Mouse (Mus musculus): Measurements from ENCODE around the gene Morn1. TPM values are rescaled to one million over a fixed set of nuclear protein-coding genes. Genes with fewer than 3 reads are reported as not detected.

Morn1 gene
- polyA plus RNA-seq, 1 experiment from 2014 or later, result 5.4 TPM

DNA sequence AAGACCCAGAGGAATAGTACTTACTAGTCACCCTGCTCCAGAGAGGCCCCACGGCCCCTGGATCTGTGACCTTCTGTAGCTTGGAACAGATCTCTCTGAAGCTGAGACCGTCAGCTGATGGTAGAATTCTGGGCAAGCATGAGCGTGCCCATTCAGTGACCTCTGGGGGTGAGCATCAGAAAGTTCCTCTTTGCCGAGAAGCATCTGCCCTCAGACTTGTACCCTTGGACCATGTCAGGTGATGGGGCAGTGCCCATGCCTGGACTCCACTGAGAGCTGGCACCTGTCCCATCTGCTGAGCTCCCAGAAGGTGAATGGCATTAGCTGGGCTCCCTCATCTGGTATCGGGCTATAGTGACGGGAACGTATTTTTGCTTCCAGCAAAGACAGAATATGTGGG lies 51.5 kb downstream of the Morn1 start:
- peaks cover 78% of the 10 kb centered on the region for H3K4me1 ChIP-seq
- H3K36me3 ChIP-seq (replicated peaks), result no peaks in the 10 kb centered on the region
- 87% methylated on average over 7 of the region's 7 CpGs for WGBS
- no peak for DNase-seq (ENCODE audit: low spot score)
- H3K9me3 ChIP-seq, result no peaks in the 10 kb centered on the region
- peak overlapping the region; percentile 40 for H3K27ac ChIP-seq (replicated peaks)
- no peak overlapping the region for H3K4me3 ChIP-seq
- no peaks in the 10 kb centered on the region; the same call in 1 of the 2 replicates for H3K27me3 ChIP-seq (replicated peaks; ENCODE audit: low read depth, poor library complexity, severe bottlenecking)

DNA sequence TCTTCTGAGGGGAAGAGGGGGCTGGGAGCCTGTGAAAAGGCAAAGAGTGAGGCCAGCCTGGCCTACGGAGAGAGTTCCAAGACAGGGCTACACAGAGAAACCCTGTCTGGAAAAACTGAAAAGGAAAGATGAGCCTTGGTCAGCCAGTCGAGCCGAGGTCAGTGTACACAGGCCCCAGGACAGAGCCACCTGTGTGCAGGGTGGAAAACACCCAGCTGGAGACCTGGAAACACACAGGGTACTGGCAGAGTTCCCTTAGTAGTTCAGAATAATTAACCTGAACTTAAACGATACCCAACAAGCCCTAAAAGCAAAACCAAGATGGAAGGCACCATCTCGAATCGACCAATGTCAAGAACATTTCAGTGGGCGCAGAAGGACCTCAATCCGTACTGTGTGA lies 52.1 kb downstream of the Morn1 start:
- DNase-seq (ENCODE audit: low spot score), result no peak
- Histone ChIP-seq H3K27ac (replicated peaks) (peak overlapping the region; percentile 54; the same call in 1 of the 2 replicates), H3K36me3 (replicated peaks) (no peaks in the 10 kb centered on the region), H3K27me3 (replicated peaks; ENCODE audit: low read depth, poor library complexity, severe bottlenecking) (no peaks in the 10 kb centered on the region; the same call in 1 of the 2 replicates), H3K9me3 (no peaks in the 10 kb centered on the region), H3K4me1 (peaks cover 76% of the 10 kb centered on the region), H3K4me3 (no peak overlapping the region)
- WGBS, result 80% methylated on average over 8 of the region's 8 CpGs

DNA sequence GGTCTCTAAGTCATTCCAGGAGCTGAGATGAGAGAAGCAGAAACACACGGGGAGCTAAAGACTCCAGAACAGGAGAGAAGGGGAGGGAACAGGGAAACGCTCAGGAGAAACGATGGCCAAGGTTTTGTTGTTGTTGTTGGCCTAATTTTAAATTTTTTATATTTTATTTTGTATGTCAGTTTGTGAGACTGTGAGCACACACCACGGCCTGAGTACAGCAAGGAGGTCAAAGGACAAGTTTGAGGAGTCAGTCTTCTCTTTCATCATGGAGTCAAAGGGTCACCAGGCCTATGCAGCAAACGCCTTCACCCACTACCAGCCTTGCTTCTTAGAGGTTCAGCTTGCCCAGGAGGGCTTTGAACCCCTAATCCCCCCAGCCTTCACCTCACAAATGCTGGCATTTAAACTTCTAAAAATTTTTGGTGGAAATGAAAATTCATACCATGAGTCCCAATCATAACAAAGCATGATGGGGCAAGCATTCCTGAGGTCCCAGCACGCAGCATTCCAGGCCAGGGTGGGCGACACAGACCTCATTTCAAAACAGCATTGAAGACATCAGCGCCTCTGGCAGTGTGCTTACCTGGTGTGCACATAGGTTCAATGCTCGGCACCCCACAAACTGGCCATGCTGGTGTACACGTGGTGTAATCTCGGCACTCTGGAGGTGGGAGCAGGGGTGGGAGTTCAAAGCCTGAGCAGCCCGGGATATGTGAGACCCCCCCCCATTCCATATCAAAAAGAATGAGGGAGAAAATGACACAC lies 53.1 kb downstream of the Morn1 start:
- peaks cover 76% of the 10 kb centered on the region for H3K4me1 ChIP-seq
- H3K9me3 ChIP-seq, result no peaks in the 10 kb centered on the region
- H3K4me3 ChIP-seq, result no peak overlapping the region
- 79% methylated on average over 12 of the region's 12 CpGs for WGBS
- no peak for DNase-seq (ENCODE audit: low spot score)
- H3K36me3 ChIP-seq (replicated peaks), result no peaks in the 10 kb centered on the region
- H3K27me3 ChIP-seq (replicated peaks; ENCODE audit: low read depth, poor library complexity, severe bottlenecking), result no peaks in the 10 kb centered on the region; the same call in 1 of the 2 replicates
- H3K27ac ChIP-seq (replicated peaks), result peak overlapping the region; percentile 12; the same call in 1 of the 2 replicates

DNA sequence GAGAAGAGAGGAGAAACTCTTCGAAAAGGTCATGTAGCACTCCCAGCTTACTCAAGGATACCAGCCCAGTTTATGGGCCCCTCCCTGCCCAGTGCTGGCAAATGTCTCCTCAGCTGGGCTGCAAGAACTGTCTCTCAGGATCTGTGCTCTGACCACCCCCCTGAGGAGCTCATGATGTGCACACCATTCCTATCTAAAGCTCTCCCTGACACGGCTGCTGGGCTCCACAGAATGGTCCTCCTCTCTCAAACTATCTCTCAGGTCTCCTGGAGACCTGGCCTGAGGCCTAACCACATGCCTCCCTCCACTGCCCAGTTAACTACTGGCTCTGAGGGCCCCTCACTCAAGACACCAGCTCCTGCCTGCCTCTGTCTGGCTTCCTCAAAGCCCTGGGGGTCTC lies 53.8 kb downstream of the Morn1 start:
- Histone ChIP-seq H3K27me3 (replicated peaks; ENCODE audit: low read depth, poor library complexity, severe bottlenecking) (no peaks in the 10 kb centered on the region; the same call in 1 of the 2 replicates), H3K4me1 (peaks cover 76% of the 10 kb centered on the region), H3K4me3 (no peak overlapping the region), H3K9me3 (no peaks in the 10 kb centered on the region), H3K36me3 (replicated peaks) (no peaks in the 10 kb centered on the region), H3K27ac (replicated peaks) (peak overlapping the region; percentile 57)
- DNase-seq (ENCODE audit: low spot score), result no peak
- WGBS, result 76% methylated on average over 2 of the region's 2 CpGs

DNA sequence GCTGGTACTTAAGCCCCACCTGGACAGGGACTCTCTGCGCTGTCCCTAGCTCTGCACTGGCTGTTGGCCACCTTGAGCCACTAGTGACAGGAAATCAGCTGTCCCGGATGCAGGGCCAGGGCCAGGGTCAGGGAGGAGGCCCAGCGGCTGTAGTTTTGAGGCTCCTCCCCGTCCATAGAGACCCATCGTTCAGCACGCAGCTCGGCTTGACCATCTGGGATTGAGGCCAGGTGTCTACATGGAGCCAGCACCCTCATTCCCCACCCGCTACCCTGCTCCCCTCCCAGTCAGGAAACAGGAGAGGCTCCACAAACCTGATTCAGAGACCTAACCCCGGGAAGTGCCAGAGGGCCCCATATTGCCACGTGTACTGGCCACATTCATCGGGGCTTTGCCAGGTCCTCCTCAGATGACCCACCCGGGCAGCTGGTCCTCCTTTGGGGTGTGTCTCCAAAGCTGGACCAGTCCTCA lies 54.5 kb downstream of the Morn1 start:
- DNase-seq (ENCODE audit: low spot score), result no peak
- Histone ChIP-seq H3K4me3 (no peak overlapping the region), H3K36me3 (replicated peaks) (no peaks in the 10 kb centered on the region), H3K27ac (replicated peaks) (peak overlapping the region; percentile 54), H3K27me3 (replicated peaks; ENCODE audit: low read depth, poor library complexity, severe bottlenecking) (no peaks in the 10 kb centered on the region), H3K4me1 (peaks cover 76% of the 10 kb centered on the region), H3K9me3 (no peaks in the 10 kb centered on the region)
- WGBS, result 52% methylated on average over 12 of the region's 12 CpGs

DNA sequence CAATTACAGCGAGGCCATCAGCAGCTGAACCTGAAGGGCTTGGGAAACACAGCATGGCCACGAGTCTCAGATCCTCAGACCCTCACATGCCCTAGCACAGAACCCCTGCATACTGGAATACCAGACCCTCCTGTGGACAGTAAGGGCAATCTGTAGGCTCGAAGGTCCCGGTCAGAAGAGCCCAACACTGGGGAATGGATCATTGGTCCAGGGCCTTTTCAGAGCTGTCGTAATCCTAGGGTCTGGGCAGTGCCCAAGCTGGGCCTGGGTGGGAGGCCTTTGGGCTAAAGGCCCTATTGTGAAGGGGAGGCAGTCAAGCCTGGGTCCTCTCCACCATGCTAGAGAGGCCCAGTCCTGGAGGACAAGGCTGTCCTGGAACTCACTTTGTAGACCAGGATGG lies 56.5 kb downstream of the Morn1 start:
- Histone ChIP-seq H3K4me3 (no peak overlapping the region), H3K36me3 (replicated peaks) (no peaks in the 10 kb centered on the region), H3K27me3 (replicated peaks; ENCODE audit: low read depth, poor library complexity, severe bottlenecking) (no peaks in the 10 kb centered on the region), H3K4me1 (peaks cover 72% of the 10 kb centered on the region), H3K27ac (replicated peaks) (peak overlapping the region; percentile 87; the same call in 1 of the 2 replicates), H3K9me3 (no peaks in the 10 kb centered on the region)
- no peak for DNase-seq (ENCODE audit: low spot score)
- WGBS, result 91% methylated on average over 5 of the region's 5 CpGs

DNA sequence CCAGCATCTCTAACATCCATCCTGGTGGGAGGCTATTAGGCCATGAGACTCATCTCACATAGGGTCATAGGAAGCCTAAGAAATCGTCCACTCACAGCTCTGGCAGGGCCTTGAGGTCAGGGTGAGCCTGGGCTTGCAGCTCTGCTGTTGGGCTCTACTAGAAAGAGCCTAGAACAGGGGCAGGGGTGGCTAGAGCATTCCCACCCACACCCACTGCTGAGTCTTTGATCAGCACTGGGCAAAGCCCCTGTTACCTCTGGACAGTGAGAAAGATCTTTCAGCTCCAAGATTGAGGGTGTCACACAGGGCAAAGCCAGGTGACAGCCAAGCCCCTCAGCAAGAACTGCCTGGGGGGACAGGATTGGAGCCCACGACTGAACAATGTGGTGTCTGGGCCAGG lies 57.0 kb downstream of the Morn1 start:
- WGBS, result 56% methylated on average over 2 of the region's 2 CpGs
- no peak for DNase-seq (ENCODE audit: low spot score)
- Histone ChIP-seq H3K27me3 (replicated peaks; ENCODE audit: low read depth, poor library complexity, severe bottlenecking) (no peaks in the 10 kb centered on the region), H3K4me3 (no peak overlapping the region), H3K27ac (replicated peaks) (peak overlapping the region; percentile 87), H3K36me3 (replicated peaks) (no peaks in the 10 kb centered on the region), H3K9me3 (no peaks in the 10 kb centered on the region), H3K4me1 (peaks cover 68% of the 10 kb centered on the region)

DNA sequence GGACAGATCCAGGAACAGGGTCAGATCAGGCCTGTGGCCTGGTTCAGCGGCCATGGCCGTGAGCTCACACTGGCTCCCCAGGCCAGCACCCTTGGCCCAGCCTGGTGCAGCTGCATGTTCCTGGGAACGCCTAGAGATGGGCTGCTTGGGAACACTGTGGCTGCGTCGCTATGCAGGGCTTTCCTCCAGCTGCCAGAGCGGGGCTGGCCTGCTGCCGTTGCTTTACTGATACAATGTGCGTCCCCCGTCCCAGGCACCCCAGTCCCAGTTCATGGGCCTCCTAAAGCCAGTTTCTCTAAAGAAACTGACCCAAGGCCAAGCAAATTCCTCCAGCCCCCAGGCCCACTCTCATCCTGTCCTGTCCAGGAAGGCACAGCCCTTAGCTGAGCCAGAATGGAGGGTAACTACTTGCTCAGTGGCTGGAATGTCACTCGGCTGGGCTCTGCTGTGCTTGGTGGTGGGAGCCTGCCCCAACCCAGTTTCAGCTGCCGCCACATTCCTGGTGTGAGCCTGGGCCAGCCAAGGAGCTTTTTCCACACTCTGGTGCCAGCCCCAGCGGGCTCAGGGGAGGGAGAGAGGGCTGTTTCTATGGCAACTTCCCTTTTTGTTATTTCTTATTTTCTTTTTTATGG lies 57.6 kb downstream of the Morn1 start:
- H3K4me3 ChIP-seq, result peak overlapping the region; percentile 8; the same call in 1 of the 2 replicates
- H3K27me3 ChIP-seq (replicated peaks; ENCODE audit: low read depth, poor library complexity, severe bottlenecking), result peaks cover 3% of the 10 kb centered on the region; the same call in 1 of the 2 replicates
- peak overlapping the region; percentile 87 for H3K27ac ChIP-seq (replicated peaks)
- DNase-seq (ENCODE audit: low spot score), result peak; percentile 78
- H3K36me3 ChIP-seq (replicated peaks), result no peaks in the 10 kb centered on the region
- 47% methylated on average over 12 of the region's 12 CpGs for WGBS
- no peaks in the 10 kb centered on the region for H3K9me3 ChIP-seq
- peaks cover 68% of the 10 kb centered on the region for H3K4me1 ChIP-seq

DNA sequence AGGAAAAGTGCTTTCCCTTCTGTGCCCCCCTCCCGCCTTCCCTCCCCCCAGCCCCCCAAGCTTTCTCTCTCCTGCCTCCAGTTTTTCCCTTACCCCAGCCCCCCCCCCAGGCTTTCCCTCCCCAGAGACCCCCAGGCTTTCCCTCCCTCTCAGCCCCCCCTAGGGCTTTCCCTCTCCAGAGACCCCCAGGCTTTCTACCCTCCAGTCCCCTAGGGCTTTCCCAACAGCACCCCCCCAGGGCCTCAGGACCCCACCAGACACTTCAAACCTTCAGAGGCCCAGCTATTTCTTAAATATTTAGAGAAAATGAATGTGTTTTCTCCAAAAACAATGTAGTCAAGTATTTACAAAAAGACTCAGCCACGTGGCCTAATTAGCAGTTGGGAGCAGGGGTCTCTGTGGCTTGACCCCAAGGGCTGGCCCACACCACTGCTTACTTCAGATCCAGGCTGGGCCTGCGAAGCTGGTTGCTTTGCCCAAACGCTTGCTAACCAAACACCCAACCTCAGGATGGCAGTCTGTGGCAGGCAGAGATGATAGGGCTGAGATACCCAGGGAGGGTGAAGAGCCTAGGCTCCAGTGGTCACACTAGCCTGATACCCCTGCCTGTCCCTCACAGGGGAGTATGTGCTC lies 58.3 kb downstream of the Morn1 start:
- Histone ChIP-seq H3K9me3 (no peaks in the 10 kb centered on the region), H3K36me3 (replicated peaks) (no peaks in the 10 kb centered on the region), H3K4me3 (0 out of 2 replicates have a peak overlapping the region, but pooled peaks have one; percentile 8), H3K4me1 (peaks cover 68% of the 10 kb centered on the region), H3K27ac (replicated peaks) (peak overlapping the region; percentile 87), H3K27me3 (replicated peaks; ENCODE audit: low read depth, poor library complexity, severe bottlenecking) (peaks cover 8% of the 10 kb centered on the region; the same call in 1 of the 2 replicates)
- no peak for DNase-seq (ENCODE audit: low spot score)
- WGBS, result 40% methylated on average over 4 of the region's 4 CpGs

DNA sequence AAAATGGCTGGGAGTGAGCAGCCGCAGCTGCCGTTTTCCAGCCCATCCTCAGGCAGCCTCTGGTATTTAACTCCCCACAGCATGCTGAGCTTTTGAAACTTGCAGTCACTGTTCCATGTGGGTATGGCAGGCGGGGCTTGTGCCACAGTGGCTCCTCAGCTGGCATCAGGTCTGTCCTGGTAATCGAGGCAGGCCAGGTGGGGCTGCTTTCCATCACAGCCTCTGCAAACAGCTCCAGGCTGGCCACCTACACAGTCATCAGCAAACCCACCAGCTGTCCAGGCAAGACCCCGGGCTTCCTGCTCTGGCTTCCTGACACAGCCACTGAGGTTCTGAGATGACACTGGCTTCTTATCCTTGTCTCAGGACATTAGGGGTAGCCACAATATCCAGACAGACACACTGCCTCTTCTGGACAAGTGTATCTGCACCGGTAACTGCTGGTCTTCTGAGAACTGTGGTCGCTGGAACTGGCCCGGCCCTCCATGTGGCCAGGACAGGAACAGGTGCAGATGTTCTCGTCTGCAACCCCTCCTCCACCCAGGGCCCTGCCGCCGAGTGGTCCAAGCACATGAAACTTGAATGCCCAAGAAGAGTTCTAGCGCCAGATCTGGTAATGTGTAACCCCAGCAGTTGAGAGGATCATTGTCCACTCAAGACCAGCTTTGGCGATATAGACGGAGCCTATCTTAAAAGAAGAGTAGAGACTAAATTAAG lies 59.9 kb downstream of the Morn1 start:
- WGBS, result 75% methylated on average over 14 of the region's 14 CpGs
- no peak overlapping the region for H3K4me3 ChIP-seq
- no peaks in the 10 kb centered on the region for H3K9me3 ChIP-seq
- no peaks in the 10 kb centered on the region for H3K36me3 ChIP-seq (replicated peaks)
- DNase-seq (ENCODE audit: low spot score), result no peak
- peaks cover 14% of the 10 kb centered on the region for H3K27me3 ChIP-seq (replicated peaks; ENCODE audit: low read depth, poor library complexity, severe bottlenecking)
- H3K27ac ChIP-seq (replicated peaks), result peak overlapping the region; percentile 15
- peaks cover 69% of the 10 kb centered on the region for H3K4me1 ChIP-seq

DNA sequence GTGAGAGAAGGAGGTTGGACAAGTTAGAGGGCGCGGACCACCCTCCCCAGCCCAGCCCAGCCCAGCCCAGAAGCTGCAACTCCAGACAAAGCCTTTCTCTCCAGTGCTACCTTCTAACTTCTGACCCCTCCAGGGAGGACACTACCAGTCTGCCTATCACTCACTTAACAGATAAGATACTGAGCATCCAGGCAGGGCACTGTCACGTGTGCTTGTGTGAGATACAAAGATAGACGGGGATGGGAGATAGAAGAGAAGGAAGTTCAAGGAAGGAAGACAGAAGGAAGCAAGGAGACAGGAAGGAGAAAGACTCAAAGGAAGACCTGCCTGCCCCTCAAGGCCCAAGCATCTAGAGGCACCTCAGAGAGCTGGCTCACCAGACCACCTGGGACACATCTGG lies 62.1 kb downstream of the Morn1 start:
- Histone ChIP-seq H3K27me3 (replicated peaks; ENCODE audit: low read depth, poor library complexity, severe bottlenecking) (peaks cover 33% of the 10 kb centered on the region), H3K36me3 (replicated peaks) (peaks cover 12% of the 10 kb centered on the region), H3K27ac (replicated peaks) (peak overlapping the region; percentile 60), H3K4me3 (no peak overlapping the region), H3K9me3 (no peaks in the 10 kb centered on the region), H3K4me1 (peaks cover 77% of the 10 kb centered on the region)
- 86% methylated on average over 4 of the region's 4 CpGs for WGBS
- no peak for DNase-seq (ENCODE audit: low spot score)

Measured in embryonic facial prominence, embryonic 10.5 days (tissue).